18 mouse cellular contexts compared by ENCODE assay signal in genomic region chr4:80539854-80540253, GRCm38 (mm10).
"Had no signal": no experiment of that assay in that cellular context is flagged by ENCODE, and none has a peak within 500 bp of the region (broad histone marks: within the 10 kb centered on the region; RNA-seq: fewer than 3 reads in every experiment).

No protein-coding gene starts in this region.

- H3K27ac ChIP-seq: lung, embryonic 15.5 days; macrophage; midbrain, embryonic 13.5 days; midbrain, embryonic 15.5 days; neural tube, embryonic 12.5 days; stomach, embryonic 15.5 days; stomach, postnatal 0 days had no signal

- H3K4me1 ChIP-seq: lung, embryonic 15.5 days; megakaryocyte, embryonic 14.5 days; midbrain, embryonic 13.5 days; midbrain, embryonic 15.5 days; neural tube, embryonic 12.5 days; stomach, embryonic 15.5 days had no signal

- H3K9me3 ChIP-seq: lung, embryonic 15.5 days; megakaryocyte, embryonic 14.5 days; midbrain, embryonic 13.5 days; midbrain, embryonic 15.5 days; neural tube, embryonic 12.5 days; stomach, embryonic 15.5 days had no signal

- DNase-seq: liver, postnatal 0 days; lung, adult 2 months; lung, postnatal 14 days; lung, postnatal 36 days; right cerebral cortex, postnatal 14 days; thymus, adult 2 months; thymus, postnatal 25 days; thymus, postnatal 4 days had no signal

- H3K27me3 ChIP-seq: lung, embryonic 15.5 days; megakaryocyte, embryonic 14.5 days; midbrain, embryonic 13.5 days; midbrain, embryonic 15.5 days; neural tube, embryonic 12.5 days; stomach, embryonic 15.5 days had no signal

- H3K4me2 ChIP-seq: lung, embryonic 15.5 days; midbrain, embryonic 11.5 days; midbrain, embryonic 13.5 days; midbrain, embryonic 15.5 days; neural tube, embryonic 12.5 days; stomach, embryonic 15.5 days had no signal

- ATAC-seq: liver, postnatal 0 days; lung, postnatal 0 days; midbrain, embryonic 13.5 days; midbrain, embryonic 15.5 days had no signal

- H3K9ac ChIP-seq: liver, postnatal 0 days; lung, embryonic 15.5 days; midbrain, embryonic 13.5 days; midbrain, embryonic 15.5 days; neural tube, embryonic 12.5 days; stomach, embryonic 15.5 days had no signal

- H3K36me3 ChIP-seq: lung, embryonic 15.5 days; midbrain, embryonic 13.5 days; midbrain, embryonic 15.5 days; neural tube, embryonic 12.5 days; stomach, embryonic 15.5 days had no signal

- H3K4me3 ChIP-seq: lung, embryonic 15.5 days; megakaryocyte, embryonic 14.5 days; midbrain, embryonic 13.5 days; midbrain, embryonic 15.5 days; neural tube, embryonic 12.5 days; stomach, embryonic 15.5 days had no signal
